Mouse (Mus musculus) spleen, adult 2 months (tissue): ENCODE measurements around the gene L3mbtl3. TPM values are rescaled to one million over a fixed set of nuclear protein-coding genes. Genes with fewer than 3 reads are reported as not detected.

Experiments used
- DNase-seq, 2 experiments: peaks; one replicate each; pipeline versions ENCODE4 v3.0.0 to v3.0.0-alpha.2; 2012 to 2021; ENCODE audit warnings: low spot score in 2 of 2, low read depth in 1 of 2
- H3K27ac ChIP-seq: fragments of 200-500 bp; 2 replicates; pipeline ENCODE4 v1.5.1; 2012; ENCODE audit warnings: low read length, inconsistent platforms; ENCODE audit not compliant: insufficient read depth
- H3K27me3 ChIP-seq: fragments of 200-500 bp; 2 replicates; pipeline ENCODE4 v1.6.1; 2012; ENCODE audit warnings: mild to moderate bottlenecking, moderate library complexity, low read length, inconsistent platforms; ENCODE audit not compliant: control insufficient read depth, insufficient read depth
- H3K36me3 ChIP-seq: fragments of 200-500 bp; 2 replicates; pipeline ENCODE4 v1.6.1; 2012; ENCODE audit warnings: mild to moderate bottlenecking, low read length, inconsistent platforms; ENCODE audit not compliant: control insufficient read depth, insufficient read depth
- H3K4me1 ChIP-seq: fragments of 200-500 bp; 2 replicates; pipeline ENCODE4 v1.6.1; 2011; ENCODE audit warnings: inconsistent platforms; ENCODE audit not compliant: control insufficient read depth, insufficient read depth, insufficient read length
- H3K4me3 ChIP-seq: fragments of 200-500 bp; 2 replicates; pipeline ENCODE4 v1.5.1; 2011; ENCODE audit warnings: mild to moderate bottlenecking, inconsistent platforms; ENCODE audit not compliant: insufficient read depth, insufficient read length; ENCODE audit errors: extremely low read depth
- CTCF ChIP-seq: fragments of 200-500 bp; IDR thresholded peaks from 2 replicates; pipeline ENCODE4 v1.5.1; 2011; ENCODE audit warnings: mild to moderate bottlenecking, inconsistent platforms; ENCODE audit not compliant: insufficient read depth, insufficient read length, insufficient replicate concordance; ENCODE audit errors: extremely low read depth
- POLR2A ChIP-seq: fragments of 200-500 bp; IDR thresholded peaks from 2 replicates; pipeline ENCODE4 v1.6.1; 2011; ENCODE audit warnings: low read depth, low read length, inconsistent platforms
- WGBS: fragments of 180-500 bp; shearing (Covaris S2); methylation state at CpG from one replicate; pipeline ENCODE4 v1.1.7; 2018; 5-methylcytosine and 5-hydroxymethylcytosine counted together
- polyA plus RNA-seq: library from polyadenylated mRNA; depleted of rRNA; stranded (reverse); fragments of >200 nt; gene quantifications from 2 replicates; pipeline ENCODE4 v1.2.3, GENCODE M21; 2012

L3mbtl3 gene
- polyA plus RNA-seq, 1 experiment, result 5.4 TPM

GRCm38 (mm10) chr10:26322344-26323051 is 53.3 kb downstream of the L3mbtl3 start:
- TF ChIP-seq CTCF, result no peak
- TF ChIP-seq POLR2A, result no peak
- Histone ChIP-seq H3K4me1 (peaks cover 6% of the 10 kb centered on the region; the same call in 1 of the 2 replicates), H3K27me3 (no peaks in the 10 kb centered on the region), H3K27ac (no peak overlapping the region), H3K4me3 (no peak overlapping the region), H3K36me3 (peaks cover 5% of the 10 kb centered on the region)
- DNase-seq, result peak in 1 of 2 experiments; percentile 11
- 63% methylated on average over 7 of the region's 7 CpGs for WGBS

GRCm38 (mm10) chr10:26320679-26321078 is 55.1 kb downstream of the L3mbtl3 start:
- WGBS, result 93% methylated on average over 4 of the region's 4 CpGs
- no peak for TF ChIP-seq CTCF
- TF ChIP-seq POLR2A, result no peak
- H3K4me3 ChIP-seq, result no peak overlapping the region
- H3K36me3 ChIP-seq, result peaks cover 4% of the 10 kb centered on the region; the same call in 1 of the 2 replicates
- no peaks in the 10 kb centered on the region for H3K27me3 ChIP-seq
- peaks cover 6% of the 10 kb centered on the region; the same call in 1 of the 2 replicates for H3K4me1 ChIP-seq
- DNase-seq, result no peak
- no peak overlapping the region for H3K27ac ChIP-seq

GRCm38 (mm10) chr10:26314327-26314726 is 61.4 kb downstream of the L3mbtl3 start:
- H3K4me3 ChIP-seq, result no peak overlapping the region
- peaks cover 21% of the 10 kb centered on the region for H3K36me3 ChIP-seq
- no peak overlapping the region for H3K27ac ChIP-seq
- WGBS, result 93% methylated on average over 15 of the region's 15 CpGs
- DNase-seq, result no peak
- H3K4me1 ChIP-seq, result no peaks in the 10 kb centered on the region
- H3K27me3 ChIP-seq, result no peaks in the 10 kb centered on the region
- TF ChIP-seq CTCF, result no peak
- no peak for TF ChIP-seq POLR2A

- Histone ChIP-seq H3K27ac (no peak overlapping the region), H3K4me1 (no peaks in the 10 kb centered on the region), H3K27me3 (no peaks in the 10 kb centered on the region), H3K36me3 (peaks cover 17% of the 10 kb centered on the region), H3K4me3 (no peak overlapping the region)
- 94% methylated on average over 6 of the region's 6 CpGs for WGBS
- TF ChIP-seq CTCF (no peak), POLR2A (no peak)
- no peak for DNase-seq
Measured at GRCm38 (mm10) chr10:26303485-26303884, 72.3 kb downstream of the L3mbtl3 start.

- WGBS, result 91% methylated on average over 4 of the region's 4 CpGs
- Histone ChIP-seq H3K36me3 (peaks cover 17% of the 10 kb centered on the region), H3K4me3 (no peak overlapping the region), H3K4me1 (no peaks in the 10 kb centered on the region), H3K27me3 (no peaks in the 10 kb centered on the region), H3K27ac (no peak overlapping the region)
- no peak for TF ChIP-seq CTCF
- no peak for TF ChIP-seq POLR2A
- no peak for DNase-seq
Measured at GRCm38 (mm10) chr10:26302336-26302735, 73.4 kb downstream of the L3mbtl3 start.

GRCm38 (mm10) chr10:26297626-26298025 is 78.1 kb downstream of the L3mbtl3 start:
- Histone ChIP-seq H3K4me1 (no peaks in the 10 kb centered on the region), H3K27ac (no peak overlapping the region), H3K4me3 (no peak overlapping the region), H3K36me3 (peaks cover 17% of the 10 kb centered on the region), H3K27me3 (no peaks in the 10 kb centered on the region)
- 93% methylated on average over 7 of the region's 7 CpGs for WGBS
- TF ChIP-seq POLR2A (no peak), CTCF (no peak)
- no peak for DNase-seq

DNA sequence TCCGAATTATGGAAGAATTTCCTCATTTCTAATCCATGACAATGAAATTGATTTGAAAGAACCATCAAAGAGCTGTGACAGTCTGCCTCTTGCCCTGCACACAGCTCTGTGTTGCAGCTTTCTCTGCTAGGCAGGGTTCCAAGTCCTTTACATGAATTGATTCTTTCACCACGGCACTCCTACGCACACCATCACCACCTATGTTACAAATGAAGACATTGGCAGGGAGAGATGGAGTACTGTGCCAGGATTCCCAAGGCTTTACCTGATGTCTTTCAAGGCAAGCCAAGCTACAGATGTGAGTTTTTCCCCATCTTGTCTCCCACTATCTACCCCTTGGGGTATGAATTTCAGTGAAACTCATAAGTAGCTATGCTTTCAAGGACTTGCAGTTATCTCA is 78.6 kb downstream of the L3mbtl3 start:
- no peak overlapping the region for H3K27ac ChIP-seq
- no peaks in the 10 kb centered on the region for H3K4me1 ChIP-seq
- H3K4me3 ChIP-seq, result no peak overlapping the region
- WGBS, result 89% methylated on average over 3 of the region's 3 CpGs
- no peaks in the 10 kb centered on the region for H3K27me3 ChIP-seq
- peaks cover 18% of the 10 kb centered on the region for H3K36me3 ChIP-seq
- TF ChIP-seq CTCF, result no peak
- TF ChIP-seq POLR2A, result no peak
- DNase-seq, result no peak
